In genomic region chr2:165861683-165862594, GRCm38 (mm10) we compare ENCODE assay signal across 10 mouse cellular contexts. TPM values are rescaled to one million over a fixed set of nuclear protein-coding genes. Genes with fewer than 3 reads are reported as not detected.
DNase-seq lines count a peak whose midpoint lies in the region; ATAC-seq and TF ChIP-seq lines count a peak whose summit lies in the region.
"Had no signal": no experiment of that assay in that cellular context is flagged by ENCODE, and none has a peak within 500 bp of the region (broad histone marks: within the 10 kb centered on the region; RNA-seq: fewer than 3 reads in every experiment).

No protein-coding gene starts in this region.

- in situ Hi-C loops in ES-E14 (cut with MboI; ENCODE audit: low sequenced_read_pairs in 2 of 2, unreplicated experiment in 2 of 2), result no loop called here

- no peak overlapping the region for H3K4me2 ChIP-seq in hindbrain, embryonic 11.5 days (replicated peaks; ENCODE audit: low read depth, low read length)
- H3K4me2 ChIP-seq in midbrain, embryonic 16.5 days (ENCODE audit: low read length), result no peak overlapping the region
- H3K4me2 ChIP-seq: lung, embryonic 15.5 days had no signal

- H3K36me3 ChIP-seq in ES-E14 (ENCODE audit: control insufficient read depth, insufficient read depth, low read length, poor library complexity, severe bottlenecking), result peaks cover 3% of the 10 kb centered on the region; the same call in 1 of the 2 replicates
- H3K36me3 ChIP-seq in hindbrain, embryonic 11.5 days (ENCODE audit: control insufficient read depth, insufficient read depth, low read length), result no peaks in the 10 kb centered on the region
- H3K36me3 ChIP-seq in midbrain, embryonic 16.5 days (ENCODE audit: control insufficient read depth, insufficient read depth, low read length), result no peaks in the 10 kb centered on the region
- H3K36me3 ChIP-seq: lung, embryonic 15.5 days had no signal

- H3K27me3 ChIP-seq in hindbrain, embryonic 11.5 days (ENCODE audit: control insufficient read depth, insufficient read depth, low read length), result no peaks in the 10 kb centered on the region
- H3K27me3 ChIP-seq in midbrain, embryonic 16.5 days (ENCODE audit: control insufficient read depth, insufficient read depth, low read depth, low read length), result no peaks in the 10 kb centered on the region
- H3K27me3 ChIP-seq: lung, embryonic 15.5 days had no signal

- peak; percentile 71 for ATAC-seq in hindbrain, embryonic 11.5 days (ENCODE audit: low FRiP score)
- ATAC-seq in midbrain, embryonic 16.5 days, result peak; percentile 33; the same call in 1 of the 2 replicates

- H3K9me3 ChIP-seq in ES-E14 (ENCODE audit: control insufficient read depth, insufficient read depth, low read depth, low read length), result no peaks in the 10 kb centered on the region
- no peaks in the 10 kb centered on the region for H3K9me3 ChIP-seq in hindbrain, embryonic 11.5 days (ENCODE audit: control insufficient read depth, low read length)
- no peaks in the 10 kb centered on the region for H3K9me3 ChIP-seq in midbrain, embryonic 16.5 days (replicated peaks; ENCODE audit: control insufficient read depth, low read length, poor library complexity, severe bottlenecking)
- H3K9me3 ChIP-seq: lung, embryonic 15.5 days had no signal

- peak overlapping the region; percentile 49; the same call in 1 of the 2 replicates for H3K27ac ChIP-seq in gastrocnemius, adult 2 months
- peak overlapping the region; percentile 79 for H3K27ac ChIP-seq in ES-E14 (ENCODE audit: insufficient read depth, low read depth, low read length, poor library complexity, severe bottlenecking)
- peak overlapping the region; percentile 69 for H3K27ac ChIP-seq in hindbrain, embryonic 11.5 days (ENCODE audit: low read depth, low read length)
- no peak overlapping the region for H3K27ac ChIP-seq in midbrain, embryonic 16.5 days (ENCODE audit: low read length)

- WGBS in hindbrain, embryonic 11.5 days, result 73% methylated on average over 26 of the region's 26 CpGs
- WGBS in midbrain, embryonic 16.5 days, result 77% methylated on average over 26 of the region's 26 CpGs

- peak; percentile 56 for DNase-seq in gastrocnemius, adult 2 months
- no peak for DNase-seq in gastrocnemius, postnatal 14 days
- peak; percentile 89 for DNase-seq in ES-E14 (ENCODE audit: low read depth, low spot score)
- DNase-seq in hindbrain, embryonic 11.5 days (ENCODE audit: low spot score), result no peak
- DNase-seq in ovary, postnatal 14 days (ENCODE audit: low spot score), result no peak
- no peak for DNase-seq in layer of hippocampus, adult 9-10 months (ENCODE audit: low spot score)
- no peak for DNase-seq in kidney, postnatal 10 days
- DNase-seq: adrenal gland, adult 8-10 months had no signal

- intact Hi-C loops in gastrocnemius, adult 2 months (cut with DNase I), result no loop called here
- intact Hi-C loops in gastrocnemius, postnatal 14 days (cut with DNase I; ENCODE audit: low total_unique reads), result no loop called here

- peaks cover 6 to 18% of the 10 kb centered on the region in 2 experiments; a peak in 3 of 4 replicates for H3K4me1 ChIP-seq in ES-E14 (ENCODE audit: control insufficient read depth in 2 of 2, insufficient read depth in 2 of 2, low read length in 2 of 2, poor library complexity in 1 of 2)
- peaks cover 26% of the 10 kb centered on the region for H3K4me1 ChIP-seq in hindbrain, embryonic 11.5 days (replicated peaks; ENCODE audit: control insufficient read depth, insufficient read depth, low read length)
- peaks cover 43% of the 10 kb centered on the region for H3K4me1 ChIP-seq in midbrain, embryonic 16.5 days (ENCODE audit: control insufficient read depth, insufficient read depth, low read length)

- H3K4me3 ChIP-seq in gastrocnemius, adult 2 months, result no peak overlapping the region
- peak overlapping the region; percentile 53 to 63 for H3K4me3 ChIP-seq in ES-E14 (ENCODE audit: insufficient read depth in 1 of 2, low read depth in 1 of 2, low read length in 2 of 2, poor library complexity in 1 of 2, severe bottlenecking in 1 of 2)
- no peak overlapping the region for H3K4me3 ChIP-seq in hindbrain, embryonic 11.5 days (ENCODE audit: low read depth, low read length)
- H3K4me3 ChIP-seq in midbrain, embryonic 16.5 days (ENCODE audit: low read depth, low read length), result no peak overlapping the region
- H3K4me3 ChIP-seq: lung, embryonic 15.5 days had no signal

- no peak for TF ChIP-seq CTCF in gastrocnemius, adult 2 months (IDR thresholded peaks at IDR 0.05)

- H3K9ac ChIP-seq in ES-E14 (ENCODE audit: insufficient read depth, low read depth, low read length, poor library complexity, severe bottlenecking), result peak overlapping the region; percentile 34
- no peak overlapping the region for H3K9ac ChIP-seq in hindbrain, embryonic 11.5 days (ENCODE audit: low read depth, low read length)
- H3K9ac ChIP-seq in midbrain, embryonic 16.5 days (ENCODE audit: low read depth, low read length), result no peak overlapping the region
- H3K9ac ChIP-seq: lung, embryonic 15.5 days had no signal

TF ChIP-seq in ES-E14, 5 proteins besides CTCF, POLR2A, EP300 and RAD21:
- TF ChIP-seq CHD2 (IDR thresholded peaks at IDR 0.05; ENCODE audit: low read depth, low read length) (no peak), HCFC1 (IDR thresholded peaks at IDR 0.05; ENCODE audit: borderline replicate concordance, insufficient read depth, low read length) (no peak), ZC3H11A (IDR thresholded peaks at IDR 0.05; ENCODE audit: borderline replicate concordance, low read depth, low read length) (no peak), ZNF384 (IDR thresholded peaks at IDR 0.05; ENCODE audit: low read depth, low read length) (no peak), MAFK (IDR thresholded peaks at IDR 0.05; ENCODE audit: insufficient read depth, low read depth, low read length) (no peak)
TF ChIP-seq in ES-E14: peak in this region for 0.

RNA-seq across cellular contexts. Expression of gene Zmynd8, which starts 36.9 kb away (rescaled TPM):
- total RNA-seq in gastrocnemius, adult 2 months (2021), result 10 to 100 TPM; 13.1 to 23.3 TPM
- 10 to 100 TPM; 20.7 to 22.0 TPM for total RNA-seq in gastrocnemius, postnatal 14 days (2021)
- 49.7 and 60.5 TPM in 2 replicates for total RNA-seq in ES-E14 (2012; rRNA removed)
- polyA plus RNA-seq in hindbrain, embryonic 11.5 days (2014; fragmentation: Nextera tagmentation; extraction: Ambion mirVana), result 41.9 and 52.9 TPM in 2 replicates
- polyA plus RNA-seq in midbrain, embryonic 16.5 days (2015; fragmentation: Nextera tagmentation; extraction: Ambion mirVana), result 78.7 and 87.3 TPM in 2 replicates

Comparison
In these comparisons a context has a peak if more than half of its experiments do, and no peak if none do; other contexts are left out.
1. DNase-seq: peak in gastrocnemius, adult 2 months (single experiment) and ES-E14 (single experiment); none in gastrocnemius, postnatal 14 days (single experiment), hindbrain, embryonic 11.5 days (single experiment), ovary, postnatal 14 days (single experiment), layer of hippocampus, adult 9-10 months (single experiment) and kidney, postnatal 10 days (single experiment).
2. H3K4me3 ChIP-seq: peak in ES-E14 (2 of 2); none in gastrocnemius, adult 2 months (single experiment), hindbrain, embryonic 11.5 days (single experiment) and midbrain, embryonic 16.5 days (single experiment).